Mouse (Mus musculus) leukemia stem cell, adult 10-12 weeks (primary cell): Measurements from ENCODE around the gene Psme2b. TPM values are rescaled to one million over a fixed set of nuclear protein-coding genes. Genes with fewer than 3 reads are reported as not detected.

Source experiments
- polyA plus RNA-seq: library from polyadenylated mRNA; stranded (reverse); fragments of >175 nt; gene quantifications from 2 replicates; pipeline ENCODE4 v1.2.3, GENCODE M21; 2012; ENCODE audit warnings: low replicate concordance

Gene Psme2b
- polyA plus RNA-seq, result 0.36 and 3.4 TPM in 2 replicates

GRCm38 (mm10) chr11:48946090-48946489 lies at the start of gene Psme2b:
Psme2b (minus strand) TSS chr11:48946190.

GRCm38 (mm10) chr11:48994018-48994417 lies 48.0 kb upstream of the Psme2b start, which contains the start of gene Tgtp1:
Tgtp1 (minus strand) TSS chr11:48994172.

GRCm38 (mm10) chr11:48991740-48992520 lies 45.9 kb upstream of the Psme2b start, which contains the start of gene Gm12185:
Gm12185 (minus strand) TSS chr11:48992226.

GRCm38 (mm10) chr11:48979251-48979650 lies 33.3 kb upstream of the Psme2b start, which contains the start of gene 9930111J21Rik1:
9930111J21Rik1 (minus strand) TSS chr11:48979398.

GRCm38 (mm10) chr11:48978240-48978939 lies 32.4 kb upstream of the Psme2b start, which contains the start of gene Olfr56:
Olfr56 (plus strand) TSS chr11:48978889.

GRCm38 (mm10) chr11:48902021-48902420 lies 44.0 kb downstream of the Psme2b start, which contains the start of gene Gm5431:
Gm5431 (minus strand) TSS chr11:48902214.

Other genes starting within 250 kb of the Psme2b start
- gene Rack1, start 145.9 kb downstream of the Psme2b start, polyA plus RNA-seq, result 453 and 6,836 TPM in 2 replicates
- 20.9 and 26.8 TPM in 2 replicates for gene Trim41, start 128.8 kb downstream of the Psme2b start, polyA plus RNA-seq
- 7.2 and 13.9 TPM in 2 replicates for gene Trim7, start 120.0 kb downstream of the Psme2b start, polyA plus RNA-seq
- 65.7 and 147 TPM in 2 replicates for gene Gm12184, start 119.5 kb downstream of the Psme2b start, polyA plus RNA-seq
- gene Irgm1, start 74.5 kb downstream of the Psme2b start, polyA plus RNA-seq, result 2.8 and 9.6 TPM in 2 replicates
- gene Gm5431, start 44.0 kb downstream of the Psme2b start, polyA plus RNA-seq, result 0.09 TPM in 1 of 2 replicates, not detected in the other
- gene Olfr56, start 32.7 kb upstream of the Psme2b start, polyA plus RNA-seq, result 0.06 TPM in 1 of 2 replicates, not detected in the other
- 0.72 and 1.9 TPM in 2 replicates for gene 9930111J21Rik1, start 33.2 kb upstream of the Psme2b start, polyA plus RNA-seq
- 0.16 TPM in 1 of 2 replicates, not detected in the other for gene Gm12185, start 46.0 kb upstream of the Psme2b start, polyA plus RNA-seq
- gene Tgtp1, start 48.0 kb upstream of the Psme2b start, polyA plus RNA-seq, result 0.47 and 1.3 TPM in 2 replicates
- gene 9930111J21Rik2, start 105.1 kb upstream of the Psme2b start, polyA plus RNA-seq, result 0.92 and 1.5 TPM in 2 replicates
- gene Tgtp2, start 118.0 kb upstream of the Psme2b start, polyA plus RNA-seq, result 11.7 and 11.9 TPM in 2 replicates
- 2.3 and 3.4 TPM in 2 replicates for gene Ifi47, start 130.4 kb upstream of the Psme2b start, polyA plus RNA-seq
- gene Olfr1396, start 168.7 kb upstream of the Psme2b start, polyA plus RNA-seq, result not detected in 2 replicates
- gene Olfr1395, start 196.1 kb upstream of the Psme2b start, polyA plus RNA-seq, result not detected in 2 replicates
- gene Olfr1394, start 208.2 kb upstream of the Psme2b start, polyA plus RNA-seq, result not detected in 2 replicates
- not detected in 2 replicates for gene Btnl9, start 241.0 kb upstream of the Psme2b start, polyA plus RNA-seq